Comparison of ENCODE assay signal across 9 mouse cellular contexts in genomic region chr2:58476956-58477715, GRCm38 (mm10). TPM values are rescaled to one million over a fixed set of nuclear protein-coding genes. Genes with fewer than 3 reads are reported as not detected.
DNase-seq lines count a peak whose midpoint lies in the region; ATAC-seq lines count a peak whose summit lies in the region.
"Had no signal": no experiment of that assay in that cellular context is flagged by ENCODE, and none has a peak within 500 bp of the region (broad histone marks: within the 10 kb centered on the region; RNA-seq: fewer than 3 reads in every experiment).

No protein-coding gene starts in this region.

- no peaks in the 10 kb centered on the region for H3K9me3 ChIP-seq in forebrain, embryonic 16.5 days (ENCODE audit: control insufficient read depth, low read length)
- H3K9me3 ChIP-seq in hindbrain, embryonic 12.5 days (replicated peaks), result no peaks in the 10 kb centered on the region

- peak; percentile 58; the same call in 1 of the 2 replicates for ATAC-seq in forebrain, embryonic 16.5 days
- peak; percentile 76 for ATAC-seq in hindbrain, embryonic 12.5 days (ENCODE audit: low FRiP score)
- ATAC-seq in megakaryocyte-erythroid progenitor cell, adult 5-6 weeks (replicated peaks; ENCODE audit: low FRiP score, low TSS enrichment, poor library complexity, severe bottlenecking), result no peak

- H3K9ac ChIP-seq in forebrain, embryonic 16.5 days (replicated peaks; ENCODE audit: low read depth, low read length), result no peak overlapping the region
- H3K9ac ChIP-seq in hindbrain, embryonic 12.5 days, result no peak overlapping the region

- 57% methylated on average over 12 of the region's 12 CpGs for WGBS in forebrain, embryonic 16.5 days
- WGBS in hindbrain, embryonic 12.5 days, result 66% methylated on average over 12 of the region's 12 CpGs

- no peaks in the 10 kb centered on the region for H3K36me3 ChIP-seq in forebrain, embryonic 16.5 days (ENCODE audit: control insufficient read depth, insufficient read depth)
- 0 out of 2 replicates have a peak, but pooled peaks cover 6% of the 10 kb centered on the region for H3K36me3 ChIP-seq in hindbrain, embryonic 12.5 days

- peak; percentile 48 for DNase-seq in WW6 (ENCODE audit: low read depth, low spot score)
- DNase-seq in cerebellum, adult 11-12 months, result peak; percentile 77
- peak; percentile 81 for DNase-seq in layer of hippocampus, adult 9-11 months
- DNase-seq in lung, postnatal 36 days, result peak; percentile 95
- peak; percentile 75 to 79 for DNase-seq in right cerebral cortex, postnatal 36 days (ENCODE audit: low spot score in 2 of 2)

- no peaks in the 10 kb centered on the region for H3K27me3 ChIP-seq in forebrain, embryonic 16.5 days (replicated peaks; ENCODE audit: control insufficient read depth, insufficient read depth, low read length)
- no peaks in the 10 kb centered on the region for H3K27me3 ChIP-seq in hindbrain, embryonic 12.5 days

- no peak overlapping the region for H3K4me2 ChIP-seq in forebrain, embryonic 16.5 days (ENCODE audit: low read length)
- no peak overlapping the region for H3K4me2 ChIP-seq in hindbrain, embryonic 12.5 days (replicated peaks)

- peaks cover 11% of the 10 kb centered on the region for H3K4me1 ChIP-seq in forebrain, embryonic 16.5 days (replicated peaks; ENCODE audit: control insufficient read depth, insufficient read depth, low read length)
- no peaks in the 10 kb centered on the region for H3K4me1 ChIP-seq in hindbrain, embryonic 12.5 days

- H3K4me3 ChIP-seq in forebrain, embryonic 16.5 days (replicated peaks; ENCODE audit: low read length), result no peak overlapping the region
- no peak overlapping the region for H3K4me3 ChIP-seq in hindbrain, embryonic 12.5 days

- H3K27ac ChIP-seq in forebrain, embryonic 16.5 days (ENCODE audit: low read length), result no peak overlapping the region
- no peak overlapping the region for H3K27ac ChIP-seq in hindbrain, embryonic 12.5 days
- H3K27ac ChIP-seq: macrophage had no signal

RNA-seq across cellular contexts. Expression of gene Gm17409, which starts 7.2 kb away (rescaled TPM):
- polyA plus RNA-seq in forebrain, embryonic 16.5 days (2015; fragmentation: Nextera tagmentation; extraction: Ambion mirVana), result 0.37 TPM in 1 of 2 replicates, not detected in the other
- polyA plus RNA-seq in hindbrain, embryonic 12.5 days (2016; fragmentation: Nextera tagmentation; extraction: Ambion mirVana), result not detected in 2 replicates
- total RNA-seq in megakaryocyte-erythroid progenitor cell, adult 5-6 weeks (2014; fragmentation: Nextera tagmentation), result not detected in 2 replicates
- not detected in 2 replicates for total RNA-seq in megakaryocyte-erythroid progenitor cell, adult 5-6 weeks (2017)
- polyA plus RNA-seq: macrophage had no signal
